Mouse (Mus musculus): ENCODE data around the gene Mgat5. TPM values are rescaled to one million over a fixed set of nuclear protein-coding genes. Genes with fewer than 3 reads are reported as not detected.

The Mgat5 gene
- polyA plus RNA-seq, 1 experiment = 30.5 TPM

DNA sequence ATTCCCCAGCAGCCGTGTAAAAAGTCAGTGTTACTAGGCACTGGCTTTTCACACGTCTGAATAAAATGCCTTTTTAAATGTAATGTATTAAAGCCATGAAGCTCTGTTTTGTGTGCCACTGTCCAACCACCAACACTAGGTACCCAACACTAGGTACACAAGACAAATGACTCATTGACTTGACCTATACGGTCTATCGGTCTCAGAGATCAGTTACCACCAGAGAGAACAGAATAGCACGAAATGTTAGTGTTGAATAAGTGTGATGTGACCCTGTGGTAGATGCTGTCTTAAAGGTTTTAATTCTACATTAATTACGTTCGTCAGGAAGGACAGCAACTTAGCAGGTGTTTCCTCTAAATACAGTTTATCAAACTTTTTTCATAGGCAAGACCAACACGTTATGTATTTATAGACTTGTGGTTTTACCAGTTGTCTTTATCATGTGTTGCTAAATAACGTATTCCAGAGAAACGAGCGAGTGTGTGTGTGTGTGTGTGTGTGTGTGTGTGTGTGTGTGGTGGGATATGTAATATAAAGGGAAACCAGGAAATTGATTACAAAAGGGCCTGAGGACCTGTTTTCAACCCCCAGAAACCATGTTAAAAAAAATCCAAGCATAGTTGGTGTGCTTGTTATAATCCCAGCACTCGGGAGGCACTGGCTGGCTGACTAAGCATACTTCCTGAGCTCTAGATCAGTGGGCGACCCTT, 104.3 kb downstream of the Mgat5 start:
- no peak overlapping the region for H3K27ac ChIP-seq (ENCODE audit: insufficient read depth, low read length)
- DNase-seq = no peak
- WGBS = 94% methylated on average over 13 of the region's 13 CpGs
- H3K4me3 ChIP-seq (replicated peaks; ENCODE audit: insufficient read depth, low read depth, low read length) = no peak overlapping the region
- H3K27me3 ChIP-seq (ENCODE audit: control insufficient read depth, insufficient read depth, low read length) = no peaks in the 10 kb centered on the region
- H3K4me1 ChIP-seq (ENCODE audit: control insufficient read depth, insufficient read depth, low read length) = no peaks in the 10 kb centered on the region
- no peak for TF ChIP-seq POLR2A (IDR thresholded peaks at IDR 0.05; ENCODE audit: borderline replicate concordance, insufficient read depth, low read length)

DNA sequence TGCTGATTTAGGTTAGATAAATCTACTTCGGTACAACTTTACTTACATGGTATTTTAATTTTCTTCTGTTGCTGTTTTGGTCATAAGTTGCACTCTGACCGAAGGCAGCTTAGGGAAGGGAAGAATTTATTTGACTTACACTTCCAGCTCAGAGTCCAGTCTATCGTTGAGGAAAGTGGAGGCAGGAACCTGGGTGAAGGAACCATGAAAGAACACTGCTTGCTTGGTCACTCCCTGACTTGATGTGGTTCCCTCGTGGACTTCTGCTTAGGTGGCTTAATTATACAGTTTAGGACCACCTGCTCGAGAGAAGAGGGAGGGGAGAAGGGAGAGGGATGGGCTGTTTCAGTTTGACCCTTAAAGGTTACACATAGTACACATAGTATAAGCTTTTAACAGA, 105.2 kb downstream of the Mgat5 start:
- H3K4me1 ChIP-seq (ENCODE audit: control insufficient read depth, insufficient read depth, low read length) = no peaks in the 10 kb centered on the region; the same call in 1 of the 2 replicates
- H3K4me3 ChIP-seq (replicated peaks; ENCODE audit: insufficient read depth, low read depth, low read length) = no peak overlapping the region
- 79% methylated on average over 5 of the region's 5 CpGs for WGBS
- H3K27ac ChIP-seq (ENCODE audit: insufficient read depth, low read length) = no peak overlapping the region
- DNase-seq = no peak
- no peaks in the 10 kb centered on the region for H3K27me3 ChIP-seq (ENCODE audit: control insufficient read depth, insufficient read depth, low read length)
- TF ChIP-seq CTCF (IDR thresholded peaks at IDR 0.05; ENCODE audit: borderline replicate concordance, insufficient read depth, low read depth, low read length) (no peak), POLR2A (IDR thresholded peaks at IDR 0.05; ENCODE audit: borderline replicate concordance, insufficient read depth, low read length) (no peak)

DNA sequence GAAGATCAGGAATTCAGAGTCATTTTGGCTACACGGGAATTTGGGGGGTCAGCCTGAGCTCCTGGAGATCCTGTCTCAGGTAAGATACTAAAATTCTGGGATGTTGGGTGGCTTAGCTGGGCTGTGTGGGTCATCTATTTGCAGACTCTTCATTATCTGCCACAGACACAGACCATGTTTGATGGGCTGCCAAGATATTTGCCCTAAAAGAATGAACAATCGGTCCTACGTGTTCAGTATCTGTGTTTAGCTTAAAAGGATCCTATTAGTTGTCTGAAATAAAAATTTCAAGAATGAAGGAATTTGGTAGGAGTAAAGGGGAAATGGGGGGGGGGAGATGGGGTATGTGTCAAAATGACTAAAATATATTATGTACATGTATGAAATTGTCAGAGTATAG, 105.9 kb downstream of the Mgat5 start:
- TF ChIP-seq POLR2A (IDR thresholded peaks at IDR 0.05; ENCODE audit: borderline replicate concordance, insufficient read depth, low read length) (no peak), CTCF (IDR thresholded peaks at IDR 0.05; ENCODE audit: borderline replicate concordance, insufficient read depth, low read depth, low read length) (no peak)

DNA sequence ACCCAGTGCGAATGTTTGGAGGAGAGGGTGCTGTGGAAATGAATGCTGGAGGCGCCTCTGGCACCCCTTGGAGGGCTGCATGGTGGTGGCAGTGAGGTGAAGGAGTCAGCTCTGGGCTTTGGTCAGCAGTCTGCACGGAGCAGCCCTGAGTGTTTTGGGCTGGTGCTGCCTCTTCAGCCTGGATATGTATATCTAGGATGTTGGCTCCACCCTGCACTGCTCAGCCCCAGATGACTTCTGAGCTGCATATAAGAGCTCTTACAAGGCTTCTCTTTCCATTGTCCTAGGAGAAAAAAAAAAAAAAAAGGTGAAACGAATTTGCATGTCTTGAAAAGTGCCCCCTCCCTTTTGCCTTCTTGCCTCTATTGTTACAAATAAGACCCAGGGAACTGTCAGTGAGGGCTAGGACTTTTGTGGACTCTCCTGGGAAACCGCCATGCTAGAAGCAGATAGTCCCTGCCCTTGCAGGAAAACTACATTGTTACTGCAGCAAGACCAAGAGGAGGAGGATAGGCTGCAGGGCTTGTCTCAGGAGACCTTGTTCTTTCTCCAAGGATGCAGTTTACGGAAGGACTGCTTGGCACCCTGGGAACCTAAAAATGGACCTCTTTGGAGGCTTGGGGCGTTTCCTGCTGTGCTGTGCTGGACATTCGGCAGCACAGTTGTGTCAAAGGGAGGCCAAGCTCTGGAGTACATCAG, 109.0 kb downstream of the Mgat5 start:
- no peak for TF ChIP-seq POLR2A (IDR thresholded peaks at IDR 0.05; ENCODE audit: borderline replicate concordance, insufficient read depth, low read length)
- TF ChIP-seq CTCF (IDR thresholded peaks at IDR 0.05; ENCODE audit: borderline replicate concordance, insufficient read depth, low read depth, low read length) = no peak
- Histone ChIP-seq H3K4me3 (replicated peaks; ENCODE audit: insufficient read depth, low read depth, low read length) (no peak overlapping the region), H3K27ac (ENCODE audit: insufficient read depth, low read length) (no peak overlapping the region), H3K27me3 (ENCODE audit: control insufficient read depth, insufficient read depth, low read length) (no peaks in the 10 kb centered on the region), H3K4me1 (ENCODE audit: control insufficient read depth, insufficient read depth, low read length) (peaks cover 5% of the 10 kb centered on the region; the same call in 1 of the 2 replicates)
- no peak for DNase-seq
- WGBS = 75% methylated on average over 8 of the region's 8 CpGs

More for the DNA sequence above, 105.9 kb downstream of the Mgat5 start:
- no peak for DNase-seq
- no peak overlapping the region for H3K27ac ChIP-seq (ENCODE audit: insufficient read depth, low read length)
- H3K4me3 ChIP-seq (replicated peaks; ENCODE audit: insufficient read depth, low read depth, low read length) = no peak overlapping the region
- no peaks in the 10 kb centered on the region for H3K27me3 ChIP-seq (ENCODE audit: control insufficient read depth, insufficient read depth, low read length)
- H3K4me1 ChIP-seq (ENCODE audit: control insufficient read depth, insufficient read depth, low read length) = no peaks in the 10 kb centered on the region; the same call in 1 of the 2 replicates
- WGBS = 89% methylated on average over 3 of the region's 3 CpGs

DNA sequence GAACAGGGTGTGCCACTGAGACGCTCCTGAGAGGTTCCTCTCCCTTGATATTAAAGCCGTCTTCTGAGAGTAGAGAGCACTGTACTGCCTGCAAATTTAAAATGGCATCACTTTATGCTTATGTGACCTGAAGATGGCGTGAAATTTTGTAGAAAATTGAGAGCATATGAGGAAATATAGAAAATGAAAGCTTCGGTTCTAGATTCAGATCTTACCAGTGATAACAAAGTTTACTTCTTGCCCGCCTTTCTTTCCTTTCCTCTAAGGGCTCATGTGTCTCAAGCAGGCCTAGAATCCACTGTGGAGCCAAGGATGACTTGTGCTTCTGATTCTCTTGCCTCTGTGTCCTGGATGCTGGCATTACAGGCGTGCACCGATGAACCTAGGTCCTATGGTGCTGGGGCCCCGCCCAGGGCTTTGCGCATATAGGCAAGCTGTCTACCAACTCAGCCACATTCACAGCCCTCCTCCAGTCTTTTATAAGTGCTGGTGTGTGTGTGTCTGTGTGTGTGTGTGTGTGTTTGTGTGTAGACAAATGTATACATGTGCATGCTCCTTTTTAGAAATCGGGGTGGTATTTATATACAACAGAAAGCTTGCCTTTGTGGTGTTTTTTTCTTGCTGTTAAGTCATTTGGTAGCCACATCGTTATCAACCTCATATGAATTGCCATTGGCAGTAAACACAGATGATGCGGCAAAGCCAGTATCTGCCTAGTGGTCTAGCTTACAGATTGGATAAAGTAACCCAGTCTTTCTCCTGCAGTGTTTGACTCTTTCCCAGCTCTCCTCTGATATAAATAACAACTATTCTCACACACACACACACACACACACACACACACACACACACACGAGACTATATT, 111.2 kb downstream of the Mgat5 start:
- H3K4me3 ChIP-seq (replicated peaks; ENCODE audit: insufficient read depth, low read depth, low read length) = no peak overlapping the region
- H3K27ac ChIP-seq (ENCODE audit: insufficient read depth, low read length) = no peak overlapping the region
- H3K4me1 ChIP-seq (ENCODE audit: control insufficient read depth, insufficient read depth, low read length) = peaks cover 5% of the 10 kb centered on the region; the same call in 1 of the 2 replicates
- no peak for DNase-seq
- no peaks in the 10 kb centered on the region for H3K27me3 ChIP-seq (ENCODE audit: control insufficient read depth, insufficient read depth, low read length)
- WGBS = 88% methylated on average over 13 of the region's 13 CpGs
- no peak for TF ChIP-seq POLR2A (IDR thresholded peaks at IDR 0.05; ENCODE audit: borderline replicate concordance, insufficient read depth, low read length)
- TF ChIP-seq CTCF (IDR thresholded peaks at IDR 0.05; ENCODE audit: borderline replicate concordance, insufficient read depth, low read depth, low read length) = no peak

DNA sequence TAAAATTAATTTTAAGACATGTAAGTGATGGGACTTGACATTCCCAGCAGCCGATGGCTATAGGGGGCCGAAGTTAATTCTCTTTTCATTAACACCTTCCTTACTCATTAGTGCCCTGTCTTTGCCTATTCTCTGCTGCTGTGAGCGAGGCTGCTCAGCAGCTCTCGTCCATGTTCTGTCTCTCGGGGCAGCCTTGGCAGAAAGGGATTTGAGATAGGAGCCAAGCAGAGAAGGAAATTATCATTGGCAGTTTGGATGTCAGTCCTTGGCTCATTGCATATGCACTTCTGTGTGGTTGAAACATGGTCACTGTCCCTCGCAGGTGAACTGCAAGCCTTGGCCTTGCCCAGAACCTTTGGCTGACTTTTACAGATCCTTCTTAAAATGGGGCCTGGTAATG, 111.8 kb downstream of the Mgat5 start:
- Histone ChIP-seq H3K27ac (ENCODE audit: insufficient read depth, low read length) (no peak overlapping the region), H3K4me3 (replicated peaks; ENCODE audit: insufficient read depth, low read depth, low read length) (no peak overlapping the region), H3K27me3 (ENCODE audit: control insufficient read depth, insufficient read depth, low read length) (no peaks in the 10 kb centered on the region), H3K4me1 (ENCODE audit: control insufficient read depth, insufficient read depth, low read length) (peaks cover 5% of the 10 kb centered on the region; the same call in 1 of the 2 replicates)
- no peak for TF ChIP-seq POLR2A (IDR thresholded peaks at IDR 0.05; ENCODE audit: borderline replicate concordance, insufficient read depth, low read length)
- no peak for TF ChIP-seq CTCF (IDR thresholded peaks at IDR 0.05; ENCODE audit: borderline replicate concordance, insufficient read depth, low read depth, low read length)
- peak in 1 of 2 experiments; percentile 14 for DNase-seq
- WGBS = 25% methylated on average over 6 of the region's 6 CpGs

DNA sequence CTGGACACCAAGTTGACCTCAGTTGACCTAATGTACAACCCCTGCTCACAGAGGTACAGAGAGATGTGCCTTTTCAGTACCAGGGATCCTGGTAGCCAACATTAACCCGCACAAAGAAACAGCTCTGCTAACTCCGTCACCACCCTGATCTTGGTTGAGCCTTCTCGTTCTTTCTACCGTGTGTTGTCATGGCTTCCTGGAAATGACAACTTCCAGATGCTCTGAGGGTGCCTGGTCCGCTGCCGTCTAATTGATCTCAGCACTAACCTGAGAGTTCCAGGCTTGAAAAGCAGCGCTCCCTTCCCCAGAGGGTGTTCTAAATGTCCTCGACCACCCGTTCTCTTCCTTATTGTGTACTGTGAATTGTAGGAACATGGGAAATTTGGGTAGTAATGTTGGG, 112.7 kb downstream of the Mgat5 start:
- Histone ChIP-seq H3K27me3 (ENCODE audit: control insufficient read depth, insufficient read depth, low read length) (no peaks in the 10 kb centered on the region), H3K4me3 (replicated peaks; ENCODE audit: insufficient read depth, low read depth, low read length) (no peak overlapping the region), H3K27ac (ENCODE audit: insufficient read depth, low read length) (no peak overlapping the region), H3K4me1 (ENCODE audit: control insufficient read depth, insufficient read depth, low read length) (peaks cover 5% of the 10 kb centered on the region; the same call in 1 of the 2 replicates)
- WGBS = 90% methylated on average over 9 of the region's 9 CpGs
- TF ChIP-seq POLR2A (IDR thresholded peaks at IDR 0.05; ENCODE audit: borderline replicate concordance, insufficient read depth, low read length) (no peak), CTCF (IDR thresholded peaks at IDR 0.05; ENCODE audit: borderline replicate concordance, insufficient read depth, low read depth, low read length) (no peak)
- no peak for DNase-seq
